Mouse (Mus musculus): ENCODE data around the gene Tsen54. TPM values are rescaled to one million over a fixed set of nuclear protein-coding genes. Genes with fewer than 3 reads are reported as not detected.
A peak's percentile ranks its signal among the peaks of the same experiment; 100 is the strongest.

Tsen54 gene
- polyA plus RNA-seq (2015; fragmentation: Nextera tagmentation; extraction: Ambion mirVana) = 23.2 and 23.9 TPM in 2 replicates

DNA sequence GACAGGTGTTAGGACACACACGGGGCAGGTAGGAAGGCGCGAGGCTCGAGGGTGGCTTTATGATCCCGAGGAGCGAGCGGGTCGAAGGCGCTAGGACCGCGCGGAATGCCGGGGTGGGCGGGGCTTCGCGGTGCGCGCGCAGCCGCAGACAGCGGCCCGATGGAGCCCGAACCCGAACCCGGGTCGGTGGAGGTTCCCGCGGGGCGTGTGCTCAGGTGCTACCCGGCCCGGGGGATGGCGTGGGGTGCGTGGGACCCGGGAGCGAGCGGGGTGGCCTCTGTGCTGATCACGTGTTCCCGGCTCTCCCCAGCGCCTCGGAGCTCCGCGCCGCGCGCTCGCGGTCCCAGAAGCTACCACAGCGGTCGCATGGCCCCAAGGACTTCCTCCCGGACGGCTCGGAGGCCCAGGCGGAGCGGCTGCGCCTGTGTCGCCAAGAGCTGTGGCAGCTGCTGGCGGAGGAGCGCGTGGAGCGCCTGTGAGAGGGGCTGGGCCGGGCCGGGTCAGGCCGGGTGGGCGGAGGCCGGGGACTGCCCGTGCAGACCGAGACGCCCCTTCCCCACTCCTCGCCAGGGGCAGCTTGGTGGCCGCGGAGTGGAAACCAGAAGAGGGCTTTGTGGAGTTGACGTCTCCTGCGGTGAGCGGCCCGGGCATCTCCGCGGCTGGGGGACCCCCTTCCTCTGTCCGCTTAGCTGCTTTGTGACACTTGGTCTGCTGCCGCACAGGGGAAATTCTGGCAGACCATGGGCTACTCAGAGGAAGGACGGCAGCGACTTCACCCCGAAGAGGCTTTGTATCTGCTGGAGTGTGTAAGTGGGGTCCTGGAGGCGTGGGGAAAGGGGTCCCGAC is at the start of gene Tsen54:
Tsen54 (plus strand) TSS at position 120 of the 846 bp plus-strand sequence.
- no peaks in the 10 kb centered on the region for H3K27me3 ChIP-seq
- peak within 1 kb of the TSS; percentile 52 for H3K27ac ChIP-seq
- H3K4me2 ChIP-seq = peak within 1 kb of the TSS; percentile 95
- no peaks in the 10 kb centered on the region for H3K9me3 ChIP-seq (replicated peaks)
- peak within 1 kb of the TSS; percentile 89 for H3K9ac ChIP-seq
- H3K4me3 ChIP-seq = peak within 1 kb of the TSS; percentile 89
- H3K4me1 ChIP-seq = peaks cover 47% of the 10 kb centered on the region
- WGBS = under 1% methylated on average over 80 of the region's 84 CpGs
- peaks cover 32% of the 10 kb centered on the region for H3K36me3 ChIP-seq (ENCODE audit: poor library complexity, severe bottlenecking)
- peak; percentile 65 for ATAC-seq

DNA sequence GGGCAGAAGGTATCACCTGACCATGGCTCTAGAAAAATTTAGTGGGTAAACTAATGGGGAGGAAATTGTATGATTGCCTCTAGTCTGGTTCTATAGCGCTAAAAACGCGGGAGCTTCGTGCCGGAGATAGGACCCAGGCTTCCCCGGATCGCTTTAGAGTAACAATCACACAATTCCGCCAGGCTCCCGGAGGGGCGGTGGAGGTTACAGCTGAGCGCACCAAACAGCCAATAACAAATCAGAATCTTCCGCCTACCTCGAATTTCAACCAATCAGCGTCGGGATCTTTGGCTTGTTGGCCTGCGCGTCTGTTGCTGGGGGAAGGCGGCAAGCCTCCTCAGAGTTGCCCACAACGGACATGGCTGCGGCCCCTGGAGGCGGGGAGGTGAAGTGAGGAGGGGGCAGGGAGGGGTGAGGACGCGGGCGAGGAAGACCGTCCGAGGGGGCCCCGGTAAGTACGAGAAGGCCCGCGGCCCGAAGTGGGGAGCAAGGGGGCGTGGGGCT is 49.4 kb upstream of the Tsen54 start, which contains the start of gene Tmem94:
Tmem94 (plus strand) TSS at position 331 of the 504 bp plus-strand sequence.
- no peaks in the 10 kb centered on the region for H3K9me3 ChIP-seq (replicated peaks)
- H3K4me3 ChIP-seq = peak within 1 kb of the TSS; percentile 70
- peak within 1 kb of the TSS; percentile 92 for H3K9ac ChIP-seq
- H3K27me3 ChIP-seq = no peaks in the 10 kb centered on the region
- peaks cover 31% of the 10 kb centered on the region for H3K4me1 ChIP-seq
- peak within 1 kb of the TSS; percentile 75 for H3K4me2 ChIP-seq
- H3K27ac ChIP-seq = peak within 1 kb of the TSS; percentile 90
- peak; percentile 98 for ATAC-seq
- no peaks in the 10 kb centered on the region for H3K36me3 ChIP-seq (ENCODE audit: poor library complexity, severe bottlenecking)
- under 1% methylated on average over 30 of the region's 32 CpGs for WGBS

- Histone ChIP-seq H3K4me1 (peaks cover 31% of the 10 kb centered on the region), H3K4me3 (peak overlapping the region; percentile 70), H3K27me3 (no peaks in the 10 kb centered on the region), H3K9me3 (replicated peaks) (no peaks in the 10 kb centered on the region), H3K9ac (peak overlapping the region; percentile 92), H3K36me3 (ENCODE audit: poor library complexity, severe bottlenecking) (no peaks in the 10 kb centered on the region), H3K27ac (peak overlapping the region; percentile 90), H3K4me2 (peak overlapping the region; percentile 75)
- WGBS = 0% methylated on average over 31 of the region's 34 CpGs
- peak; percentile 86 for ATAC-seq
Observed at GRCm38 (mm10) chr11:115765607-115766141, 48.9 kb upstream of the Tsen54 start.

DNA sequence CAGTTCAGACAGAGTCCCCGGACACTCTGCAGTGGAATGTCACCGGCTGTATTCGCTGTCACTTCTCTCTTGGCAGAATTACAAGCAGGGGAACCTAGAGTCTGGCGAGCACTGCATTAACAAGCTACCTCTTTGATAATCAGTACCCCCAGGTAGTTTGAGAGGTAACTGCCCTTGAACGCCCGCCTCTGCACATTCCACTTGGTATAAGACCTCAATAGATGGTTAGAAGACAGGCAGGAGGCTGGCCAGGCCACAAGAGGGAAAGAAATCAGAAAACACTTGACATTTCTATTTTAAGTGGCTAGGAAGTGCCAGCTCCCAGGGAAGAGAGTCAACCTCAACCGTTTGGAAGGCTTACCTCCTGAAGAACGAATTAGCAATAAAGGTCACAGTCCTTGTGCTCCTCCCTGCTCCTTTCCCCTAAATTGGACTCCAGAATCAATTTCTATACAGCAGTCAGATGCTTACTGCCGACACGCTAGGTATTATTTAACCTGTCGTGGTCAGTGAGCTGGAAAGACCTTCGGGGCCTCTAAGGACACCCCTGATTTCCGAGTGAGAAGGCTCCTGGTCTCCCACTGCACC is 48.1 kb upstream of the Tsen54 start:
- no peak for ATAC-seq
- WGBS = 36% methylated on average over 13 of the region's 13 CpGs

GRCm38 (mm10) chr11:115766981-115767380 is 47.5 kb upstream of the Tsen54 start:
- Histone ChIP-seq H3K27ac (no peak overlapping the region), H3K9ac (peak overlapping the region; percentile 92; the same call in 1 of the 2 replicates), H3K9me3 (replicated peaks) (no peaks in the 10 kb centered on the region), H3K4me2 (peak overlapping the region; percentile 75), H3K36me3 (ENCODE audit: poor library complexity, severe bottlenecking) (no peaks in the 10 kb centered on the region), H3K27me3 (no peaks in the 10 kb centered on the region), H3K4me3 (peak overlapping the region; percentile 70; the same call in 1 of the 2 replicates), H3K4me1 (peaks cover 31% of the 10 kb centered on the region)
- WGBS = 93% methylated on average over 8 of the region's 8 CpGs
- ATAC-seq = no peak

More for the DNA sequence above, 48.1 kb upstream of the Tsen54 start:
- Histone ChIP-seq H3K36me3 (ENCODE audit: poor library complexity, severe bottlenecking) (no peaks in the 10 kb centered on the region), H3K4me2 (peak overlapping the region; percentile 75), H3K4me3 (peak overlapping the region; percentile 70), H3K9me3 (replicated peaks) (no peaks in the 10 kb centered on the region), H3K27me3 (no peaks in the 10 kb centered on the region), H3K27ac (peak overlapping the region; percentile 90; the same call in 1 of the 2 replicates), H3K9ac (peak overlapping the region; percentile 92), H3K4me1 (peaks cover 31% of the 10 kb centered on the region)

GRCm38 (mm10) chr11:115768896-115769295 is 45.6 kb upstream of the Tsen54 start:
- Histone ChIP-seq H3K4me3 (no peak overlapping the region), H3K27me3 (no peaks in the 10 kb centered on the region), H3K9ac (peak overlapping the region; percentile 21; the same call in 1 of the 2 replicates), H3K27ac (peak overlapping the region; percentile 57), H3K36me3 (ENCODE audit: poor library complexity, severe bottlenecking) (peaks cover 3% of the 10 kb centered on the region; the same call in 1 of the 2 replicates), H3K4me1 (peaks cover 31% of the 10 kb centered on the region), H3K4me2 (no peak overlapping the region), H3K9me3 (replicated peaks) (no peaks in the 10 kb centered on the region)
- 92% methylated on average over 3 of the region's 3 CpGs for WGBS
- no peak for ATAC-seq

- Histone ChIP-seq H3K9ac (no peak overlapping the region), H3K27me3 (no peaks in the 10 kb centered on the region), H3K4me2 (no peak overlapping the region), H3K4me1 (peaks cover 31% of the 10 kb centered on the region), H3K9me3 (replicated peaks) (no peaks in the 10 kb centered on the region), H3K27ac (no peak overlapping the region), H3K4me3 (no peak overlapping the region), H3K36me3 (ENCODE audit: poor library complexity, severe bottlenecking) (peaks cover 10% of the 10 kb centered on the region; the same call in 1 of the 2 replicates)
- WGBS = 84% methylated on average over 4 of the region's 4 CpGs
- ATAC-seq = no peak
Observed at GRCm38 (mm10) chr11:115774653-115775052, 39.9 kb upstream of the Tsen54 start.

DNA sequence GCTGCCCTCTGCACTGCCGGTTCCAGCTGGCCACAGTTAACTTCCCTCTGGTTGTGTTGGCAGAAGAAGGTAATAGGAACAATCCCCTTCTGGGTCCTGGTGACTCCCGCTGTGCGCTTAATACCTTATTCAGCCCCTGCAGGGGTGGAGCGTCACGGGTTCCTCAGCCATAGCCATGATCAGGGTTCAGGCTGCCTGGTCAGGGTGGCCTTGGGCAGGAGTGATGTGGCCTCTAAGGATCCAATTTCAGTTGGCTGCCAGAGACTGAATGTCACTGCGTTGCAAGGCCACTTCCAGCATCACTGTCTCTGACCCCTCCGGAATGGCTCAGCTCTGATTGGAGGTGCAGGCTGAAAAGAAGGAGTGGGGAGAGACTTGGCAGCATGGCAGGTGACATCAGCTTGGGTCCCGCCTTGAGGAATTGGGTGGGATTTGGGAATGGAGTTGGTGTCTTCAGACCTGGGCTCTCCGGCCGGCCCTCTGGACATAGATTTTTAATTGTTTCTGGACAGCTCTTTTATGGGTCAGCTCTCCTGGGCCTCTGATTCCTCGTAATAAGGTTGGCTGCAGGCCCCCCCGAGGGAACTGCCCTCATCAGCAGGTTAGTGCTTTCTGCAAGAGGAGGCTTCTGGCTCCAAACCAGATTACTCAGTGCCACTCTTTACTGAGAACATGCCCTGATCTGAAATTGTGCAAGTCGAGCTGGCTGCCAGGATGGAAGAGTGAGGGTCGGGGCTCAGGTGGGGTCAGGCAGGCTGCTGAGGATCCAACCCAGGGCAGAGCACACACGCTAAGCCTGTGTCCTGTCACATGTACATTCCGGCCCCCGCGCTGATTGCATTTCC is 38.5 kb upstream of the Tsen54 start:
- H3K27ac ChIP-seq = peak overlapping the region; percentile 31; the same call in 1 of the 2 replicates
- peaks cover 10% of the 10 kb centered on the region; the same call in 1 of the 2 replicates for H3K36me3 ChIP-seq (ENCODE audit: poor library complexity, severe bottlenecking)
- 0 out of 2 replicates have a peak overlapping the region, but pooled peaks have one; percentile 0 for H3K4me2 ChIP-seq
- H3K4me1 ChIP-seq = peaks cover 41% of the 10 kb centered on the region
- 40% methylated on average over 18 of the region's 18 CpGs for WGBS
- no peak for ATAC-seq
- H3K9me3 ChIP-seq (replicated peaks) = no peaks in the 10 kb centered on the region
- H3K9ac ChIP-seq = peak overlapping the region; percentile 1; the same call in 1 of the 2 replicates
- H3K4me3 ChIP-seq = no peak overlapping the region
- no peaks in the 10 kb centered on the region for H3K27me3 ChIP-seq

GRCm38 (mm10) chr11:115776954-115777353 is 37.6 kb upstream of the Tsen54 start:
- H3K27ac ChIP-seq = no peak overlapping the region
- no peak for ATAC-seq
- H3K4me2 ChIP-seq = no peak overlapping the region
- no peak overlapping the region for H3K9ac ChIP-seq
- H3K9me3 ChIP-seq (replicated peaks) = no peaks in the 10 kb centered on the region
- H3K27me3 ChIP-seq = no peaks in the 10 kb centered on the region
- H3K4me3 ChIP-seq = no peak overlapping the region
- peaks cover 10% of the 10 kb centered on the region; the same call in 1 of the 2 replicates for H3K36me3 ChIP-seq (ENCODE audit: poor library complexity, severe bottlenecking)
- peaks cover 48% of the 10 kb centered on the region for H3K4me1 ChIP-seq
- WGBS = 51% methylated on average over 9 of the region's 9 CpGs

DNA sequence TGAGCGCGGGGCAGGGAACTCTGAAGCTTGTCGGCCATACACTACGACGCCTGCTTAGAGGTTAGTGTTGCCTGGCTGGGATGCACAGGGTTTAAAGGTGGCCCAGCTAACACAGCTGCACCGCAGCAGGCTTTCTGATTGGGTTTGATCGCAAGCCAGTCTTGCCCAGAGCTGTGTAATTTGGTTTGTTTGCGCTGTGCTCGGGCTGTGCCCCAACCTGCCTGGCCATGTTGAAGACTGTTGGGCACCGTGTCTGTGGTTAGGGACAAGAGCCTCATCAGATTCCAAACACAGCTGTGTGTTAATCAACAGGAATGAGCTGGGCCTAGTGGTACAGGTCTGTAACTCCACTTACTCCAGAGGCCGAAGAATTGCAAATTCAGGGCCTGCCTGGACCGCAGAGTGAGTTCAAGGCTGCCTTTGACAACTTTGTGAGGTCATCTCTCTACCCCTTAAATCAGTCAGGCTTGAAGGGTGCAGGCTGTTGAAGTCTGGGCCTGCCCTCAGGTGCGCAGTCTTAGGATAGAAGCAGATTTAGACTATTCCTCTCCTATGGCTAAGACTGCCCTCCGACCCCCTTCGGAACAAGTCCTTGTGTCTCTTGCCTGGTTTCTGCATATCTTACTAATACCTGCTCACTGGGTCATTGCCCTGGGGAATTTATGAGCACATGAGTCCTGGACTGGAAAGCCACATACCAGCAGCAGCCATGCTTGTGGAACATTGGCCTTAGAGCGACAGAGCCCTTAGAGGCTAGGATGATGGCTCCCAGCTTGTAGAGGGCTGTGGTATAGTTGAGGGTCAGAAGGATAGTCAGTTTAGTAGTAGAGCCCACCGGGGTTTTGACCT is 36.8 kb upstream of the Tsen54 start:
- H3K9ac ChIP-seq = no peak overlapping the region
- peaks cover 10% of the 10 kb centered on the region; the same call in 1 of the 2 replicates for H3K36me3 ChIP-seq (ENCODE audit: poor library complexity, severe bottlenecking)
- H3K27ac ChIP-seq = no peak overlapping the region
- H3K4me3 ChIP-seq = no peak overlapping the region
- peaks cover 49% of the 10 kb centered on the region for H3K4me1 ChIP-seq
- H3K4me2 ChIP-seq = no peak overlapping the region
- no peak for ATAC-seq
- no peaks in the 10 kb centered on the region for H3K27me3 ChIP-seq
- no peaks in the 10 kb centered on the region for H3K9me3 ChIP-seq (replicated peaks)
- 85% methylated on average over 17 of the region's 17 CpGs for WGBS
